Mouse (Mus musculus): Measurements from ENCODE around the gene Lcn6.

Lcn6 gene

DNA sequence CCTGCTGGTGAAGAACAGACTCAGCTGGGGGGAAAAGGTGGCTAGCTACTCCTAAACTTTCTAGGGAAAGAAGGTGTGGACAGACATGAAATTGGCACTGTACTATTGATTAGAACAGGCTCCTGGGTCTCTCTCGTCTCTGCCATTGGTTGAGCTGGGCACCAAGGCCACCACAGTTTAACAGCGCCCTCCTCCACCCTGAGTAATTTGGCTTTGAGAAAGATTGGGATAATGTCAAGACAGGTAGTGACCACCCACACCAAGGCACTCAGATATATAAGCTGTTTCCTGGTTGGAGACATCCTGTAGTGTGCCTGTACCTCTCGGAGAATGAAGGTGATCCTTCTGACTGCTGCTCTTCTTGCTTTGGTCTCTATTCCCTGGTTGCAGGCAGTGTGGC is at the start of gene Lcn6:
Gene Lcn6 (plus strand): TSS at position 301 of the 400 bp plus-strand sequence.
- in situ Hi-C loops (cut with MboI, MseI) = no loop called here

DNA sequence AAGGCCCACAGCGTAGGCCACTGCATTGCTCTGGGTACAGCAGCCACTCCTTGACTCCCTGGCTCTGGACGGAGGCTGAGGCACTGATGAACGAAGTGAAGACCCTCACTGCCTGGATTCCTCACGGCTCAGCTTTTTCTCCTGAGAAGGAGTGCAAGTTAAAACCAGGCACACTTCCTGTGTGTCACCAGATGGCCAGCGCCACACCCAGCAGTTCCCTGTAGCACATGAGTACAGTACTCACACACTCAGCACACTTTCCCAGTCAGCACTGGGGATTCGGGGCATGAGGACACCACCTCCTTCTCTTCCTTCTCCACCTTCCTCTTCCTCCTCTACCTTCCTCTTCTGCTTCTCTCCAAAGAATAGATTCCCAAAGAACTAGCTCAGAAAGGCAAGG is 48.8 kb upstream of the Lcn6 start, which contains the start of gene Fcna:
Gene Fcna (minus strand): TSS at position 220 of the 400 bp plus-strand sequence.
- in situ Hi-C loops (cut with MboI, MseI) = no loop called here

DNA sequence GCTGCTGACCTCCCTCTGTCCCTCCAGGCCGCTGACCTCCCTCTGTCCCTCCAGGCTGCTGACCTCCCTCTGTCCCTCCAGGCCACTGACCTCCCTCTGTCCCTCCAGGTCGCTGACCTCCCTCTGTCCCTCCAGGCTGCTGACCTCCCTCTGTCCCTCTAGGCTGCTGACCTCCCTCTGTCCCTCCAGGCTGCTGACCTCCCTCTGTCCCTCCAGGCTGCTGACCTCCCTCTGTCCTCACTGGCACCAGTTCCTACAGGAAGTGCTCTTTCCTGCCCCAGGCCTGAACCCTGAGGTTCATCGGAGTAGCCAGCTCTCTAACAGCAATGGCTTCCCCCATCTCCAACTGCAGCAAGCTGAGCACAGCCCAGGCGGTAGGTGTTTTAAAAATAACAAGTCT is 47.8 kb upstream of the Lcn6 start:
- in situ Hi-C loops (cut with MboI, MseI) = no loop called here

DNA sequence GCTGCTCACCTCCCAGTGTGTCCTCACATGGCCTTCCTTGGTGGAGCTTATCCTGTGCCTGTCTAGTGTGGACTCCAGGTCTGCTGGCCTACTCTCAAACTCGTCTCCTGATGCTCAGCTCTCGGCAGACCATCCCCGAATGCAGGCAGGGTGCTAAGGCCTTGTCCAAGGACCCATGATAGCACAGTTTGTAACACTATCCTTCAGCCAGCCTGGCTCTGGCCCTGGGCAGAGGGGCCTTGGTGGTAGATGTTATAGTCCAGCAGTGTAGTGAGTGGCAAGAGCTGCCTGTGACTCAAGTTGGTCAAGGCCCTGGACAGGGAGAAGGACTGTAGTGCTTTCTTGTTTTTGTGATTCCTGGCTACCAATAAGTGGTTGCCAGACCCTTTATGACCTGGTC is 43.0 kb upstream of the Lcn6 start:
- in situ Hi-C loops (cut with MboI, MseI) = no loop called here

DNA sequence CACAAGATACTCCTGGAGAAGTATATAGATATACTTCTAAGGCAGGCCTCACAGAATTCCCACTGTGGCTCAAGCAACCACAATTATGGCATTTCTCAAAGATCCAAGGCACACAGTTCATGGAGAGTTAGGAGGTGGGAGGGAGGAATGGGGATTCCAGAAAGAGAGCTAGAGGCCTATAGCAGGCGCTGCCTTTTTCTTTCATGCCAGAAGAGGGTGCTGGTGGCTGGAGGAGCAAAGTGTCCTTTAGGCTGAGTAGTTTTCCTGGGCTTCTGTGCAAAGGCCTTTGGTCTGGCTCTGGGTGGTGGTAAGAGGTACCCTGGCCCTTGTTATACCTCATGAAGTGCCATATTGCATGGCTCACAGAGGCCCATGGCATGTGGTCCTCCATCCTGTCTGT is 42.5 kb upstream of the Lcn6 start:
- in situ Hi-C loops (cut with MboI, MseI) = no loop called here

DNA sequence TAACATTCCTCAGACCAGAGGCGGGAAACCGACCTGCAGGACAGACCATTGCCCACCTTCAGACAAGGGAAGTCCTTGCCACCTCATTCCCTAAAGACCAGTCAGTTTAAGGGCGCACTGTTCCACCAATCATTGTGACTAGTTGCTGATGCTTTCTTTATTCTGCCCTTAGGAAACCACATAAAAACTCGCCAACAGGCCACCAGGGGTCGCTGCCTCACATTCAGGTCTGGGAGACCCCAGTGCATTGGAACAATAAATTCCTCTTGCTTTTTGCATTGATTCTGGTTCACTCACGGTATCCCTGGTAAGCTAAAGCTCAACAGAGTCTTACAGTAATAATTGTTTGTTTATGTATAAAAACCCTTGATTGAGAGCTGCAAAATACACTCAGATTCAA is 36.7 kb upstream of the Lcn6 start:
- in situ Hi-C loops (cut with MboI, MseI) = loop anchor here (5.0 kb wide), 1 partner anchor 272 kb away; no protein-coding TSS in a partner anchor

DNA sequence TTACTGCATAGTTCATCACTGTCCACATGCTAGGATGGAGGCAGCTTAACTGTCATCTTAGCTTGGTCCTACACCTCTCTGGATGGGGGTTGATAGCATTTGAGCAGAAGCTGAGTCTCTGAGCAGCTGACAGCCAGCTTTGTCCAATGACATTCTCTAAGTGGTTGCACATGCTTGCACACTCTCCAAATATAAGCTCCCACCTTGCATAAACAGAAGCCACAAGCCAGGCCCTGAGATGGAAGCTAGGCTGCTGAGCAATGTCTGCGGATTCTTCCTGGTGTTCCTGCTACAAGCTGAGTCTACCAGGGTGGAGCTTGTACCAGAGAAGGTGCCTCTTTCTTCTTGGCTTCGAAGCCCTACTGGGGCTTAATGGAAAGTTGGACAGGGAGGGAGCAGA is 23.7 kb upstream of the Lcn6 start, which contains the start of gene Lcn8:
Gene Lcn8 (plus strand): TSS at position 219 of the 400 bp plus-strand sequence.
- in situ Hi-C loops (cut with MboI, MseI) = loop anchor here (5.0 kb wide), 1 partner anchor 174 kb away; no protein-coding TSS in a partner anchor

DNA sequence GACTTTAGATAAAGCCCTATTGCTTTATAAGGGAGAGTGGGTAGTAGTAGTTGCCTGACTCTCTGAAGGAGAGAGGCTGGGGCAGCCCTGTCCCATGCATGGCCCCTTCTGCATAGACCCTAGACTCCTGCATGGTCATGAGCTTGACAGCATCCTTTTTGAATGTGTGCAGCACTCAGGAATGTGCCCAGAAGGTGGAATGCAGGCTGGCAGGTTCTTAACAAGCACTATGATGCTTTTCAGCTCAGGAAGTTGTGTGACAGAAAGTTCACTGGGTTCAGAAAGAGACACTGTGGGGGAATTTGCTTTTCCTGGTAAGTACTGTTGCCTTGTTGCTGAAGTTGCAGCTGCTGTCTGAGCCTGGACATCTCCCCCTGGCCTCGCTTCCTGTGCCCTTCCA is 22.1 kb upstream of the Lcn6 start:
- in situ Hi-C loops (cut with MboI, MseI) = loop anchor here (5.0 kb wide), 1 partner anchor 173 kb away; no protein-coding TSS in a partner anchor

DNA sequence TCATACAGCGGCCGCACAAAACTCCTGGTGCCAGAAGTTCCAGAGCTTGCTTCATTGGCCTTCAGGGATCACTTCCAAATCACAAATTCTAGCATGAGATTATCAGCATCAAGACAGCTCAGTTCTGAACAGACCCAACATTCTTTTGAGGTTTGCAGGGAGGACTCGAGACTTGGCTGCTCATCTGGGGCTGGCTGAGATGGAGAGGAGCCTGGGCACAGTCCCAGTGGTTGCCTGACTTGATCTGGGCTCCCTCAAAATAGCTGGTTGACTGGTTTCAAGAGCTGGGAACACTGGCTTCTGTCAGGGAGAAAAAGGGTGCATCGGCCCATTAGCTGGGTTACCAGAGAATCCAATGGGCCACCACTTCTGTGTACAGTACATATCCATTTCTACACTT is 19.9 kb upstream of the Lcn6 start:
- in situ Hi-C loops (cut with MboI, MseI) = no loop called here

DNA sequence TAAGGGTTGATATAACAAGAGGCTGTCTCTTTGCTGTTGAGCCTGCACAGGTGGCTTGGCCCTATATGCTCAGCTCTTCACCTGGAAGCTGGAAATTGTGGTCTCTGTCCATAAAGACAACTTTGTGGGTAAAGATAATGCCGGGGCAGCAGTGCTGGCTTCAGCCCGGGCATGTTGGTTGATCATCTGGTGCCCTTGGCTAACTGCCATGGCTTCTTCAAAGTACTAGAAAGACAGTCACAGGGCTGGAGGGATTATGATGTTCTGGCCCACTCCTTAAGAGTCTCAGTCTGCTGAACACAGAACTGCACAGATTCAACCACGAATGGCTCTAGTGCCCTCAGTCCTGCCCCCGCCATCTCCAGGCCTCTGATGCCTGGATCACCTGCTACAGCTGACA is 19.3 kb upstream of the Lcn6 start:
- in situ Hi-C loops (cut with MboI, MseI) = no loop called here

DNA sequence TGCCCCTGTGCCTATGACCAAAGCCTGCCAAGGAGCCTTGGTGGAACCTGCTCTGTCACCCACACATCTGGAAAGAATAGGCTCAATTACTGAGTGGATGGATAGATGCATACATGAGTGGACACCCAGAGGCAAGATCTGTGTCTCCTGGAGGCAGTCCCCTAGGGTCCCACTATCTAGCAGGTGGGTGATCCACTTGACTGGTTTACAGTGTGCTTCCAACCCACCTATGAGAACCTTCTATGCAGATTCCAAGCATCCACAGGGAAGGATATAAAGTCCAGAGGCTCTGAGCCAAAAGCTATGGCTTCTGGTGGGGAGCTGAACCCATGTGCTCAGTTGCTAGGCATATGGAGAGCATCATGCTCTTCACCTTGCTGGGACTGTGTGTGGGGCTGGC is 18.9 kb upstream of the Lcn6 start, which contains the start of gene Lcn5:
Gene Lcn5 (plus strand): TSS at position 301 of the 400 bp plus-strand sequence.
- in situ Hi-C loops (cut with MboI, MseI) = no loop called here

DNA sequence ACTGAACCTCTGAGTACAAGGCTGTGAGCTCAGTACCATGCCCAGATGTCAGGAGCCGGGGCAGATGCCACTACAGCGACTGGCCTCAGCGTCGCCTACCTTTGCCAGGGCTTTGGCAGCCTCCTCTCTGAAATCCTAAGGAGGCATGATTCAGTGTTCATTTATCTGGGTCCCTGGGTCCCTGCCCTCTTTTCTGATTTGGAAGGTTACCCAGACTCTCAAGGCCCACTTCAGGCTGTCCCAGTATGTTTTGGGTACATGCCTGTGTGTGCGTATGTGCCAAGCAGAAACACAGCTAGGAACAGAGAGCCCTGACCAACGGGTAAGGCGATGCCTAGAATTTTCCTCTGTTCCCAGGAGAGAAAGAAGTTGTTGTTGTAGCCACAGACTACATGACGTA is 16.3 kb upstream of the Lcn6 start:
- in situ Hi-C loops (cut with MboI, MseI) = loop anchor here (5.0 kb wide), 1 partner anchor 42 kb away; the partner anchor contains the start of gene Obp2a

DNA sequence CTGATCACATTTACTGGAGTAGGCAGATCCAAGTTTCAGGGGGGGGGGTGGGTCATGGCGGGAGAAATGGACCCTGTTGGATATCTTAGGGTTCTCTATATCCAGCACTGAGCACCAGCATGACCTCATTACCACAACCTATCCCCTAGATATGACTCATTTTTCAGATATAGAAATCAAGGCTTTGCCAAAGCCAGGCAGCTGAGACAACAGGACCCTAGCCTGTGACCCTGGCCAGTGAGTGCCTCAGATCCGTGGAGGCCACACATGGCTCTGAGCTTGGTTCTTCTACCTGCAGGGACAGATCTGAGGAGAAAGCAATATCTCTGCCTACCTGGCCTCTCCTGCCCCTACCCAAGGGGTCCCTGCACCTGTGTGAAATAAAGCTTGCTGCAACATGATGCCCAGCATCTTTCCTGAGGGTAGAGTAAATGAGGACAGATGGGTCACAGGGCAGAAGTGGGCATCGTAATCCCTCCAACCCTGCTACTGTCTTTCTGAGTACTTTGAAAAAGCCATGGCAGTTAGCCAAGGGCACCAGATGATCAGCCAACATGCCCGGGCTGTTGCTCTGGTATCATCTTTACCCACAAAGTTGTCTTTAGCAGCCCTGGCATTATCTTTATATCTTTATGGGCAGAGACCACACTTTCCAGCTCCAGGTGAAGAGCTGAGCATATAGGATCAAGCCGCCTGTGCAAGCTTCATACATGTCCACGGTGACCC is 15.2 kb upstream of the Lcn6 start:
- in situ Hi-C loops (cut with MboI, MseI) = loop anchor here (5.0 kb wide), 1 partner anchor 41 kb away; the partner anchor contains the start of gene Obp2a

DNA sequence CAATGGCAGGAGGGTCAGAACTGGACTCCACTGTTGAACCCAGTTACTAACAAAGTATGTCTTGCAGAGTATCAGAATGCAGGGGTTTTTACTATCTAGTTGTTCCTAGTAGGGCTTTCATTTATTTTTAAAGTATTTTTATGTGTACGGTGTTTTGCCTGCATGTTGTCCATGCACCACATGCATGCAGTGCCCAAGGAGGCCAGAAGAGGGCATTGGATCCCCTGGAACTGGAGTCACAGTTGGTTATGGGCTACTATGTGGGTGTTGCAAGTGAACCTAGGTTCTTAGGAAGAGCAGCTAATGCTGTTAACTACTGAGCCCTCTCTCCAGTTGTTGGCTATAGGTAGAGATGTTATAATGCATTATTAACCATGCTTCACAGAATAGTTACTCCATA is 13.1 kb upstream of the Lcn6 start:
- in situ Hi-C loops (cut with MboI, MseI) = loop anchor here (5.0 kb wide), 1 partner anchor 39 kb away; the partner anchor contains the start of gene Obp2a

DNA sequence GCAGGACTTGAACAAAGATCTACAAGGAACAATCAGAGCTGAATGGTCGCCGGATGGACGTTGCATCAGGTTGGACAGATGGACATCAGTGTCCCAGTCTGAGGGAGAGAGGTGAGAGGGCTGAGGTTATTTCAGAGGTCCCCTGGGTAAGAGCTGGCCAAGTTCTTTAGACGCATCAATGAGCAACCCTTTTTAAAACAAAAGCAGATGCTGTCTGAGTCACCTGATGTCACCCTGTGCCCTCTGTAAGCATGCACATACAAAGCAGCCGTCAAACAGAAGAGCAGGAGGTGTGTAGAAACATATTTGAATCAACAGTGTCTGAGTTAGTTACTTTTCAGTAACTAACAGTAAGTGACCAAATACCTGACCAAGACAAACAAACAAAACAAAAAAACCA is 12.5 kb upstream of the Lcn6 start:
- in situ Hi-C loops (cut with MboI, MseI) = loop anchor here (5.0 kb wide), 1 partner anchor 38 kb away; the partner anchor contains the start of gene Obp2a

DNA sequence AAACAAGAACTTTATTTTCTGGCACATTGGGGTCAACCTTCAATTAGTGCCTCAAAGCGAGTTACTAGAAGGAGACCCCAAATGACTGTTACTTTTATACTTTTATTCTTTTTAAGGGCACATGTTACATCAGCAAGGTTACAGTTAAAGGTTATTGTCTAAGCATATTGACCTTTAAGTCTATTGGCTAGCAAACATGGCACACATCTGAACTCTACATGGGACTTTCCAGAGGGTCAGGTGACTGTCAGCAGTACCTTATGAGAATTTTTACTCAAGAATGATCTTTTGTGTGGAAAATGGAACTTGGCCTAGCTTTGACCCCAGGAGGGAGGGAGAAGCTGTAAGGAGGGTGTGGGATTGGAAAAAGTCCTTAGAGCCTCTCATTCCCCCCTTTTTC is 10.1 kb upstream of the Lcn6 start:
- in situ Hi-C loops (cut with MboI, MseI) = no loop called here

DNA sequence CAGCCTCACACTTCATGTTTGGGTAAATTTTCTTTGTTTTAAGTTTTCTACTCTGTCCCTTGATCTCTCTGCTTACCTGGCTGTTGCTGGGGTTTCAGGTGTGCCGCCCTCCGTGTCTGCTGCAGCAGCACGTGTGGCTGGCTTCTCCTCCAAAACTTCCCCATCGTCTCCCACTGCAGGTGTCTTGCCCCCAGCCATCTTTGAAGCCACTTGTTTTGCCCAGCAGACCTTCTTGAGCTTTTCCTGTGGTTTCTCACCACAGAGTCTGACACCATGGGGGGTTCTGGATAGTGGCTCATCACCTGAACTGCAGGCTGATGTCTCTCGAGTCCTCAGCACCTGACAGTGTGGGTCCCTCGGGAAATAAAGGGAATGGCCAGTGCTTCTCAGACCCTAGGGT is 3.0 kb downstream of the Lcn6 start:
- in situ Hi-C loops (cut with MboI, MseI) = no loop called here

DNA sequence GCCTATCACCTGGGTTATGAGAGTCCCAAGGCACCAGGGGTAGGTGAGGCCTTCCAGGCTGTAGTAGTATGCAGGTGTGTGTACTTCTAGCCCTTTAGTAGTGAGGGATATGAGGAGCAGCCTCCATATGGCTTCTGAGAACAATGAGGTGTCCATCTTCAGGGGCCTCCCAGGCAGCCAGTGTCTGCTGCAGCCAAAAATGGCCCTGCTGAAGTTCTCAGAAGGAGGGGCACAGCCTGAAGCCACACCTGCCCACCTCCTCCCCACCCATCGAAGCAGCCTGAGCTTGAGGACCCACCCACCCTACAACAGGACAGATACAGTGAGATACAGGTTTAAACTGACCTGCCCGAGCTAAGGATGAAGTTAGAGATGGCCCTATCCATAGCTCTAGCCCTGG is 5.8 kb downstream of the Lcn6 start, which contains the start of gene Lcn10:
Gene Lcn10 (plus strand): TSS at position 301 of the 400 bp plus-strand sequence.
- in situ Hi-C loops (cut with MboI, MseI) = no loop called here

DNA sequence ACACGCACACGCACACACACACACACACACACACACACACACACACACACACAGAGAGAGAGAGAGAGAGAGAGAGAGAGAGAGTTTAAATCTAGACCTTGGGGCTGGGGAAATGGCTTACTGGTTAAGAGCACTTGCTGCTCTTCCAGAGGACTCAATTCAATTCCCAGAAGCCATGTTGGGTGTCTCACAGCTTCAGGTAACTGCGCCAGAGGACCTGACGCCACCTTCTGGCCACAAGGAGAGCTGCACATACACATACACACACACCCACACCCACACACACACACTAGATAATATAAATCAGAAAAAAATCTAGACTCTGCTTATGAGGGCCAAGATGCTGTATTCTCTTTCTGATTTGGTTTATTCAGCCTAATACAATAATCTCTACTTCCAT is 10.4 kb downstream of the Lcn6 start:
- in situ Hi-C loops (cut with MboI, MseI) = no loop called here

DNA sequence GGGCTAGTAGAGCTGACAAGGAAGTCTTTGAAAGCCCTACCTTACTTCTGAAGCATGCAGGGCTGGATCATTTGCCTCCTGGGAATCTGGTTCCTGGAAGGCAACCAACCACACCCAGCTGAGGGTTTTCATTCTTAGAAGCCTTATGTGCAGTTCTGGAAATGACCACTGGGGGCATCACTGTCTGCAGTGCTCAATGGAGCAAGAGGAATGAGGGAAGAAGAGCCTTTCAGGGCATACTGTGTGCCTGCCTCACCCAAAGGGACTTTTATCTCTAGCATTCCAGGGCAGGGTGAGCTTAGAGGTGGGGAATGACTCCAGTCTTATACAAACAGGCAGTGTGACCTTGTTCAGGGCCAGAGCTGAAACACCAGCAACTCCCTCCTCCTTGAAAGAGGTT is 18.0 kb downstream of the Lcn6 start:
- in situ Hi-C loops (cut with MboI, MseI) = no loop called here

DNA sequence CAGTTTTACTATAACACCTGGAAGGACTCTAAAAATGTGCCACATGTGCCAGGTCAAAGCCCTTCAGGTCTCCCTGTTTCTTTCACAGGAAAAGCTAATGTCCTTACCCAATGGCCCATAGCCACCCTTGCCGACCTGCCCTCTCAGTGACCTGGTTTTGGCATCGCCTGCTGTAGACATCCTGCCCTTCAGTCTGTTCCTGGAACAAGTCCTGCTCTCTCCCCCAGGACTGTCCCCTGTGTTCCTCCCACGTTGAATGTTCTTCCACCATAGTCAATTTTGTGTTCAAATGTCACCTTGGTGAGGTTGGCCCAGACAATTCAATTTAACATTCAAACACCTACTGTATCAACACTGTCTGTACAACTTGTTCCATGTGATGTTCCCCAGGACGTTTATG is 20.4 kb downstream of the Lcn6 start:
- in situ Hi-C loops (cut with MboI, MseI) = no loop called here

DNA sequence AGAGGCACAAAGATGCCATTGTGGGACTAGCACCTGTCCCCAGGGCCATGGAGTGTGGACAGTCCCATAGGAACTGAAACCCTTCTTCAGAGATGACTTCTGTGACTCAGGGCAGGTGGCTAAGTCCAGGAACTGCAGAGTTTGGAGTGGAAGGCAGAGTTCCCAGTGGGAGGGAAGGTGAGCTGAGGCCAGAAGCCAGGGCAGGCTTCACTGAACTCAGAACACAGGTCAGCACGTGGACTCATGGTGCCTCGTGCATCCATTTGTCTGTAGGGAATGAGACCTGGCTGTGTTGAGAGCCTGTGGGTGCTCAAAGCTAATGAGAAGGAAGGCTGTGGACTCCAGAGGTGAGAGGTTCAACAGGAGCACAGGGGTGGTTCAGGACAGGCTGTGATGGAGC is 22.1 kb downstream of the Lcn6 start:
- in situ Hi-C loops (cut with MboI, MseI) = no loop called here

DNA sequence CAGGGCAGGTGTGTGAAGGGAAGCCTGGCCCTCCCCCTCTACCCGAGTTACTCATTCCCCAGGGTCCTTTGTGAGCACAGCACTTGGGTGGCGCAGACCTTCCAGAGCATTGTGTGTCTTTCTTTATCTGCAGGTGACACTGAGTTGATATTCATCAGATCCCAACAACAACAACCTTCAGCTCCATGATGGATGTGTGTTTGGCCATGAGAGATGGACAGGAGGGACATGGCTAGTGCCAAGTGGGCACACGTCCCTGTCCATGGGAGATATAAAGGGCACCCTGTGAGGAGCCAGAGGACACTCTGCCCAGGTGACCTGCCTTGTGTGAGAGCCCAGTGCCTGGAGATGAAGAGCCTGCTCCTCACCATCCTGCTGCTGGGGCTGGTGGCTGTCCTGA is 23.2 kb downstream of the Lcn6 start, which contains the start of gene Obp2a:
Gene Obp2a (plus strand): TSS at position 301 of the 400 bp plus-strand sequence.
- in situ Hi-C loops (cut with MboI, MseI) = loop anchor here (5.0 kb wide), 1 partner anchor 37 kb away; no protein-coding TSS in a partner anchor
